Mouse (Mus musculus) urinary bladder, postnatal 4 days (tissue): Measurements from ENCODE around the gene Atf6.

Source experiments
- DNase-seq, 2 experiments: peaks; one replicate each; pipeline ENCODE4 v3.0.0; 2021 to 2022; ENCODE audit warnings: low spot score in 2 of 2

Atf6 gene

GRCm38 (mm10) chr1:170884390-170884789 is 16.8 kb upstream of the Atf6 start:
- DNase-seq = no peak

- DNase-seq = no peak
Measured at GRCm38 (mm10) chr1:170882915-170883485, 15.4 kb upstream of the Atf6 start.

- no peak for DNase-seq
Measured at GRCm38 (mm10) chr1:170876906-170877305, 9.3 kb upstream of the Atf6 start.

GRCm38 (mm10) chr1:170875676-170876075 is 8.1 kb upstream of the Atf6 start:
- no peak for DNase-seq

GRCm38 (mm10) chr1:170871961-170872360 is 4.4 kb upstream of the Atf6 start:
- no peak for DNase-seq

GRCm38 (mm10) chr1:170871402-170871801 is 3.8 kb upstream of the Atf6 start:
- no peak for DNase-seq

- no peak for DNase-seq
Measured at GRCm38 (mm10) chr1:170868905-170869283, 1.3 kb upstream of the Atf6 start.

- peak; percentile 42 to 61 for DNase-seq
Measured at GRCm38 (mm10) chr1:170868107-170868904, 735 bp upstream of the Atf6 start.

GRCm38 (mm10) chr1:170866992-170867690 is 430 bp downstream of the Atf6 start:
- DNase-seq = no peak

GRCm38 (mm10) chr1:170865406-170865805 is 2.2 kb downstream of the Atf6 start:
- no peak for DNase-seq

- DNase-seq = no peak
Measured at GRCm38 (mm10) chr1:170864754-170865153, 2.8 kb downstream of the Atf6 start.

- no peak for DNase-seq
Measured at GRCm38 (mm10) chr1:170864234-170864633, 3.3 kb downstream of the Atf6 start.

GRCm38 (mm10) chr1:170863033-170863432 is 4.5 kb downstream of the Atf6 start:
- no peak for DNase-seq

- DNase-seq = no peak
Measured at GRCm38 (mm10) chr1:170862435-170862717, 5.2 kb downstream of the Atf6 start.

- DNase-seq = no peak
Measured at GRCm38 (mm10) chr1:170861671-170862434, 5.7 kb downstream of the Atf6 start.

GRCm38 (mm10) chr1:170858872-170859271 is 8.7 kb downstream of the Atf6 start:
- no peak for DNase-seq

- DNase-seq = no peak
Measured at GRCm38 (mm10) chr1:170857369-170857768, 10.2 kb downstream of the Atf6 start.

GRCm38 (mm10) chr1:170855056-170855760 is 12.4 kb downstream of the Atf6 start:
- no peak for DNase-seq

GRCm38 (mm10) chr1:170853604-170854003 is 14.0 kb downstream of the Atf6 start:
- no peak for DNase-seq

GRCm38 (mm10) chr1:170850637-170851624 is 16.6 kb downstream of the Atf6 start:
- no peak for DNase-seq
